Mouse (Mus musculus): Measurements from ENCODE around the gene Gm28035. TPM values are rescaled to one million over a fixed set of nuclear protein-coding genes. Genes with fewer than 3 reads are reported as not detected.

The Gm28035 gene
- polyA plus RNA-seq, 1 experiment: 6.4 TPM

DNA sequence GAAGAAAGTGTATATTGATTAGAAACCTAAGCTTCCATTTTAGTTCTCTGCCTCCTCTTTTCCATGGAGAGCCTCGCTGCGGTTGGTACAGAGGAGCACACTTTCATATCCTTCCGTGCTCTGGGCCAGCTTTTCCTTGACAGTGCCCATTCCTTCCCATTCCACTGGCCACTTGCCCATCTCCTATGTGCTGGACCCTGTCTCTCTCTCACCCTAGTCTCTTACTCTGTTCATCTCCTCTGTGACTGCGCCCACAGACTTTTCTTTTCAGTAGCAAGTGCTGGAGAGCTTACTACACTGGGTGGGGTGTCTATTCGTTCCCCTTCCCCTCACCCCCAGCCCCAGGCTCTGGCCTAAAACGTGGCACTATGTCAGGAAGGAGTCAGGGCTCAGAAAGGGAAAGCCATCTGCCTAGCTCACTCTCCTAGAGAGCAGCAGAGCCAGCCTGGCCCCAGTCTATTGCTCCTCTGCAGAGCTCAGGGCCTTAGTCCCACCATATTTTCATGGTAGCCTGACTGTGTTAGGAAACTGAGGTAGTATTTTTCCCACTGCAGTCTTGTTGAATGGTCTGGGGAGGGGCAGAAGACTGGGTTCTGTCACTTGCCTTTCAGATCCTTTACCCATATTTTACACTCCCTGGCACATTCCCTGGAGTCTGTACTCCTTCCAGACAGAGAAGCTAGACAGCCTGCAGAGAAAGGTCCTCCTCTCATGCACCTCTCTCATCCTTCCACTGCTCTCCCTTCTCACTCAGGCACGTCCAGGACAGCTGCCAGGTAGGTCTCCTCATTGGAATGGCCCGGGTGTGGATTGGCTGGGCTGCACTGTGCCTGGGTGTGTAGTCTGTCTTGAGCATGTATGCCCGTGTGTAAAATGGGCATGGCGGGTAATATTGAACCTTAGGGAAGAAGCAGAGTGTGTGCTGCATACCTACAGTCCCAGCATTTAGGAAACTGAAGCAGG, 10.1 kb downstream of the Gm28035 start:
- no peak for TF ChIP-seq GATA1 (IDR thresholded peaks at IDR 0.05; ENCODE audit: borderline replicate concordance, low read length)
- Histone ChIP-seq H3K4me1 (peaks cover 87% of the 10 kb centered on the region), H3K36me3 (replicated peaks; ENCODE audit: low read length) (peaks cover 95% of the 10 kb centered on the region)

DNA sequence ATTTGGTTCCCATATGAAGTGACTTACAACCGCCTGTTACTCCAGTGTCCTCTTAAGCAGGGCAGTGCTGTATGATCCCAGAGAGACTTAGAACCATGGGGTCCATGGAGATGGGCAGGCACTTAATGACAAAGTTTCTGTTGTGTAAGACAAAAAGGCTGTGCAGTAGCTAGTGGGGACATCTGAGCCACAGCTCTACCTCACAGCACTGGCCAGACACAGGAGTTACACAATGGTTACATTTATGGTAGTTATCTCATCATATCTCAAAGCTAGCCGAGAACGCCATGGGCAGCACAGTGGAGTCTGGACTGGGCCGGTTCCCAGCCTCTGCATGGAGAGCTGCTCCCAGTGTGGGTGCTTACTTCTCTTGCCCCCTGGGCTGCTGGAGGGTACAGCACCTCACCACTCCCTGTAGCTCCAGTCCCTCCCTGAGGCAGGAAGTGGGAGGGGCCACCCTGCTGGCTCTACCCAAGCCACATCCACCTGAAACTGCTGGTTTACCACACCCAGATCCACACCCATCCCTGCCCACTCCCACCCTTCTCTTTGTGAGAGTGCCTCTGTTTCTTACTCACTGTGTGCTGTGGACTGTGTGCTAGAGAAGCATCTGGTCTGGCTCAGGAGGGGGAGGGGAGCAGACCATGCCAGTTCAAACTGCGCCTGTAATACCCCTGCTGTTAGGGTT, 11.2 kb downstream of the Gm28035 start:
- H3K27me3 ChIP-seq (replicated peaks): no peaks in the 10 kb centered on the region
- H3K4me1 ChIP-seq: peaks cover 87% of the 10 kb centered on the region
- TF ChIP-seq GATA1 (IDR thresholded peaks at IDR 0.05; ENCODE audit: borderline replicate concordance, low read length) (no peak), FLI1 (IDR thresholded peaks at IDR 0.05; ENCODE audit: low read length) (no peak)
- peak overlapping the region; percentile 44 for H3K4me3 ChIP-seq (replicated peaks)
- no peaks in the 10 kb centered on the region for H3K9me3 ChIP-seq
- peaks cover 95% of the 10 kb centered on the region for H3K36me3 ChIP-seq (replicated peaks; ENCODE audit: low read length)

More for the DNA sequence above, 10.1 kb downstream of the Gm28035 start:
- H3K9me3 ChIP-seq: no peaks in the 10 kb centered on the region
- H3K4me3 ChIP-seq (replicated peaks): peak overlapping the region; percentile 7
- no peaks in the 10 kb centered on the region for H3K27me3 ChIP-seq (replicated peaks)

DNA sequence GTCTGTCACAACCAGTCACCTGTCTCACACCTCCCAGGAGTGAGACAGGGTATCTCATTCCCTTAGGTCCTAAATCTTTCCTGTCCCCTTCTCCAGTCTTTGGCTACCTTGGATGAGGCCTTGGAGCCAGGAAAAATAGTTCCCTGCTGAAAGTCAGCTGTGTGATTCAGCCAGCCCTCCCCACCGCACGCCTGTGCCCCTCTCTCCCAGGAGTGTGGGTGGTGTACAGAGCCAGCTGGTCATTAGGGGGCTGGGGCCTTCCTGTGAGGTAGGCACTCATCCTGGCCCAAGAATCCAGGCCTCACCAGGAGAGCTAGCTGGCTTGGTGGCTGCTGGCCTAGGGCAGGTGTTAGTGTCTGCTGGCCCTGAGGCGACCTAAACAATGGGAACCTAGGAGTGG, 12.2 kb downstream of the Gm28035 start:
- TF ChIP-seq FLI1 (IDR thresholded peaks at IDR 0.05; ENCODE audit: low read length) (no peak), GATA1 (IDR thresholded peaks at IDR 0.05; ENCODE audit: borderline replicate concordance, low read length) (no peak)
- Histone ChIP-seq H3K4me3 (replicated peaks) (no peak overlapping the region), H3K9me3 (no peaks in the 10 kb centered on the region), H3K27me3 (replicated peaks) (no peaks in the 10 kb centered on the region), H3K36me3 (replicated peaks; ENCODE audit: low read length) (peaks cover 98% of the 10 kb centered on the region), H3K4me1 (peaks cover 90% of the 10 kb centered on the region)

DNA sequence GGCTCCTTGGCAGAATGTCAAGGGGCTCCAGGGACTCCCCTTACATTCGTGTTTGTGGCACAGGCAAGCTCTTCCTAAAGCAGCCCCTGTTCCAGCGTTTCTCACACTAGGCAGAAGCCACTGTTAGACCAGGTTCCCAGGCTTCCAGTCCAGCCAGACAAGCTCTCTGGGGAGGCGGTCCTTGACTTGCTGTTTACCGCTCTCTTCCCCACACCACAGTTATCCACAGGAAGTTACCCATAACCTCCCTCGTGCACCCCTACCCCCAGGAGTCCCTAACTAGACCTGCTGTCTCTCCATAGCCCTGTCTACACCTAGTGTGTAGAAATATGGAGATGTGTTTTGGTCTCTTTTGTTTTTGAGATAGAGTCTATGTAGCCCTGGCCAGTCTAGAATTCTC, 13.4 kb downstream of the Gm28035 start:
- no peak for TF ChIP-seq FLI1 (IDR thresholded peaks at IDR 0.05; ENCODE audit: low read length)
- no peak for TF ChIP-seq GATA1 (IDR thresholded peaks at IDR 0.05; ENCODE audit: borderline replicate concordance, low read length)
- no peaks in the 10 kb centered on the region for H3K9me3 ChIP-seq
- H3K4me1 ChIP-seq: peaks cover 95% of the 10 kb centered on the region
- H3K36me3 ChIP-seq (replicated peaks; ENCODE audit: low read length): peaks cover 98% of the 10 kb centered on the region
- peak overlapping the region; percentile 28 for H3K4me3 ChIP-seq (replicated peaks)
- no peaks in the 10 kb centered on the region for H3K27me3 ChIP-seq (replicated peaks)

DNA sequence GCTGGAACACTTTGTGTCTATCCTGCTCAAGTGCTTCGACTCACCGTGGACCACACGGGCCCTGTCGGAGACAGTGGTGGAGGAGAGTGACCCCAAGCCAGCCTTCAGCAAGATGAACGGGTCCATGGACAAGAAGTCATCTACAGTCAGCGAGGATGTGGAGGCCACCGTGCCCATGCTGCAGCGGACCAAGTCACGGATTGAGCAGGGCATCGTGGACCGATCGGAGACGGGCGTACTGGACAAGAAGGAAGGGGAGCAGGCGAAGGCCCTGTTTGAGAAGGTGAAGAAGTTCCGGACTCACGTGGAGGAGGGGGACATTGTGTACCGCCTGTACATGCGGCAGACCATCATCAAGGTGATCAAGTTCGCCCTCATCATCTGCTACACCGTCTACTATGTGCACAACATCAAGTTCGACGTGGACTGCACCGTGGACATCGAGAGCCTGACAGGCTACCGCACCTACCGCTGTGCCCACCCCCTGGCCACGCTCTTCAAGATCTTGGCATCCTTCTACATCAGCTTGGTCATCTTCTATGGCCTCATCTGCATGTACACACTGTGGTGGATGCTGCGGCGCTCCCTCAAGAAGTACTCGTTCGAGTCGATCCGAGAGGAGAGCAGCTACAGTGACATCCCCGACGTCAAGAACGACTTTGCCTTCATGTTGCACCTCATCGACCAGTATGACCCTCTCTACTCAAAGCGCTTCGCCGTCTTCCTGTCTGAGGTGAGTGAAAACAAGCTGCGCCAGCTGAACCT, 15.4 kb downstream of the Gm28035 start:
- no peak for TF ChIP-seq GATA1 (IDR thresholded peaks at IDR 0.05; ENCODE audit: borderline replicate concordance, low read length)
- TF ChIP-seq FLI1 (IDR thresholded peaks at IDR 0.05; ENCODE audit: low read length): no peak
- Histone ChIP-seq H3K4me3 (replicated peaks) (peak overlapping the region; percentile 38), H3K9me3 (no peaks in the 10 kb centered on the region), H3K4me1 (peaks cover 97% of the 10 kb centered on the region), H3K36me3 (replicated peaks; ENCODE audit: low read length) (peaks cover 97% of the 10 kb centered on the region), H3K27me3 (replicated peaks) (no peaks in the 10 kb centered on the region)

DNA sequence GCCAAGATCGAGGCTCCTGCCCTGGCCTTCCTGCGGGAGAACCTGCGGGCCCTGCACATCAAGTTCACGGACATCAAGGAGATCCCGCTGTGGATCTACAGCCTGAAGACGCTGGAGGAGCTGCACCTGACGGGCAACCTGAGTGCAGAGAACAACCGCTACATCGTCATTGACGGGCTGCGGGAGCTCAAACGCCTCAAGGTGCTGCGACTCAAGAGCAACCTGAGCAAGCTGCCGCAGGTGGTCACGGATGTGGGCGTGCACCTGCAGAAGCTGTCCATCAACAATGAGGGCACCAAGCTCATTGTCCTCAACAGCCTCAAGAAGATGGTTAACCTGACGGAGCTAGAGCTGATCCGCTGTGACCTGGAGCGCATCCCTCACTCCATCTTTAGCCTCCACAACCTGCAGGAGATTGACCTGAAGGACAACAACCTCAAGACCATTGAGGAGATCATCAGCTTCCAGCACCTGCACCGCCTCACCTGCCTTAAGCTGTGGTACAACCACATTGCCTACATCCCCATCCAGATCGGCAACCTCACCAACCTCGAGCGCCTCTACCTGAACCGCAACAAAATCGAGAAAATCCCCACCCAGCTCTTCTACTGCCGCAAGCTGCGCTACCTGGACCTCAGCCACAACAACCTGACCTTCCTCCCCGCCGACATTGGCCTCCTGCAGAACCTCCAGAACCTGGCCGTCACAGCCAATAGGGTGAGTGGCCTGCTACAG, 16.4 kb downstream of the Gm28035 start:
- no peaks in the 10 kb centered on the region for H3K9me3 ChIP-seq
- no peaks in the 10 kb centered on the region for H3K27me3 ChIP-seq (replicated peaks)
- peaks cover 97% of the 10 kb centered on the region for H3K4me1 ChIP-seq
- peak overlapping the region; percentile 33 for H3K4me3 ChIP-seq (replicated peaks)
- TF ChIP-seq FLI1 (IDR thresholded peaks at IDR 0.05; ENCODE audit: low read length) (no peak), GATA1 (IDR thresholded peaks at IDR 0.05; ENCODE audit: borderline replicate concordance, low read length) (no peak)
- H3K36me3 ChIP-seq (replicated peaks; ENCODE audit: low read length): peaks cover 99% of the 10 kb centered on the region

DNA sequence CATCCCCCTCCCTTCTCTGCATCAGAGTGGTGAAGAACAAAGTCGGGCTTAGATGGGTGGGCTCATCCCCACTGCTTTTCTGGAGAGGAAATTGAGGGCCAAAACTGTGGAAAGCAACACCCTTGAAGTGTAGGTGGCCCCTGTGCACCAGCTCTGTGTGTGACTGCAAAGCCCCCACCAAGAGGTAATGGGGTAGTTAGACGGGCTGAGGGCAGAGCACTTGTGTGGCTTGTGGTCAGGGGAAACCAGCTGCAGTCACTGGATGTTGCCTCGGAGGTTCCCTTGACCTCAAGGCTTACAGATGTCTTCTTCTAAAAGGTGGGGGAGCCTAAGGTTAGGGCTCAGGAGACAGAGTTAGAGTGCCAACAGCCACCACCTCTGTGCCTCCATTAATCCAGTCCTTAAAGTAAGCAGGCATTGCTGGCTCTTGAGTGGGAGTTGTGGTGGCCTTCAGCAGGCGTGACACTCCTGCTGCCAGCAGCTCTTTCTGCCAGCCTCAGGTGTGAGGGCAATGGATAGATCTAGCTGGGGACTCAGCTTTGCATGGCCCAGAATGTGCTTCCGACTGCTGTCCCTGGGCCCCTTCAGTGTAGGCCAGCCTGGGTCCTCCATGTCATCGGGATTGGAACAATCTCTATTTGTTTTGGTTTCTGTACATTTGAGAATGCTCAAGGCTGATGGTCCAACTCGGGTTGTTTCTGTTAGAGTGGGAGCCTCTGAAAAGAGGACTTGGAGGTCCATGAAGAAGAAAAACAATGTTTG, 17.5 kb downstream of the Gm28035 start:
- no peak for TF ChIP-seq FLI1 (IDR thresholded peaks at IDR 0.05; ENCODE audit: low read length)
- TF ChIP-seq GATA1 (IDR thresholded peaks at IDR 0.05; ENCODE audit: borderline replicate concordance, low read length): no peak
- no peaks in the 10 kb centered on the region for H3K9me3 ChIP-seq
- peaks cover 99% of the 10 kb centered on the region for H3K36me3 ChIP-seq (replicated peaks; ENCODE audit: low read length)
- peaks cover 90% of the 10 kb centered on the region for H3K4me1 ChIP-seq
- H3K4me3 ChIP-seq (replicated peaks): peak overlapping the region; percentile 87
- H3K27me3 ChIP-seq (replicated peaks): no peaks in the 10 kb centered on the region

DNA sequence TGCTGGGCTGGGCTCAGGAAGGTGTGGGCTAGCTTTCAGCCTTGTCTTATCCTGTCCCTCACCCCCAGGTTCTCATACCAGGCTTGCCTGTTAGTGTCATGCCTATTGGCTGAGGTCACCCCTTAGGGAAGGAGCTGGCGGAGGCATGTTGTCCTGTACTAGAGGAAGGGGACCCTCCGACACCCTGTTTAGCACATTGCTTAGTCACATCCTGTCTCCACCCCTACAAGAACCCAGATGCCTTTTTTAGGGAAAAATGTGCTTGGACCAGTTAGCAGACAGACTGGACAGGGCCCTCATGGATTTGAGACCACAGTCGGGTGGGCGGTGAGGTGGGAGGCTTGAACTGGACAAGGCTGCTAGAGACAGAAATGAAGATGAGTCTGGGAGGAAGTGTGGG, 18.2 kb downstream of the Gm28035 start:
- Histone ChIP-seq H3K9me3 (no peaks in the 10 kb centered on the region), H3K4me3 (replicated peaks) (peak overlapping the region; percentile 87), H3K36me3 (replicated peaks; ENCODE audit: low read length) (peaks cover 99% of the 10 kb centered on the region), H3K27me3 (replicated peaks) (no peaks in the 10 kb centered on the region), H3K4me1 (peaks cover 86% of the 10 kb centered on the region)
- TF ChIP-seq FLI1 (IDR thresholded peaks at IDR 0.05; ENCODE audit: low read length) (no peak), GATA1 (IDR thresholded peaks at IDR 0.05; ENCODE audit: borderline replicate concordance, low read length) (no peak)
